Mouse (Mus musculus) thymus, adult 2 months (tissue): ENCODE measurements around the gene Nrl.

Experiments used
- CTCF ChIP-seq: fragments of 200-500 bp; IDR thresholded peaks from 2 replicates; pipeline ENCODE4 v1.5.1; 2012; ENCODE audit warnings: mild to moderate bottlenecking, control low read depth, low read length, moderate library complexity, borderline replicate concordance; ENCODE audit not compliant: control insufficient read depth, poor library complexity, insufficient read depth; ENCODE audit errors: extremely low read depth
- POLR2A ChIP-seq: fragments of 200-500 bp; IDR thresholded peaks from 2 replicates; pipeline ENCODE4 v1.6.1; 2012; ENCODE audit warnings: mild to moderate bottlenecking, low read length, control low read depth, moderate library complexity; ENCODE audit not compliant: control insufficient read depth, poor library complexity, insufficient read depth; ENCODE audit errors: extremely low read depth

DNA sequence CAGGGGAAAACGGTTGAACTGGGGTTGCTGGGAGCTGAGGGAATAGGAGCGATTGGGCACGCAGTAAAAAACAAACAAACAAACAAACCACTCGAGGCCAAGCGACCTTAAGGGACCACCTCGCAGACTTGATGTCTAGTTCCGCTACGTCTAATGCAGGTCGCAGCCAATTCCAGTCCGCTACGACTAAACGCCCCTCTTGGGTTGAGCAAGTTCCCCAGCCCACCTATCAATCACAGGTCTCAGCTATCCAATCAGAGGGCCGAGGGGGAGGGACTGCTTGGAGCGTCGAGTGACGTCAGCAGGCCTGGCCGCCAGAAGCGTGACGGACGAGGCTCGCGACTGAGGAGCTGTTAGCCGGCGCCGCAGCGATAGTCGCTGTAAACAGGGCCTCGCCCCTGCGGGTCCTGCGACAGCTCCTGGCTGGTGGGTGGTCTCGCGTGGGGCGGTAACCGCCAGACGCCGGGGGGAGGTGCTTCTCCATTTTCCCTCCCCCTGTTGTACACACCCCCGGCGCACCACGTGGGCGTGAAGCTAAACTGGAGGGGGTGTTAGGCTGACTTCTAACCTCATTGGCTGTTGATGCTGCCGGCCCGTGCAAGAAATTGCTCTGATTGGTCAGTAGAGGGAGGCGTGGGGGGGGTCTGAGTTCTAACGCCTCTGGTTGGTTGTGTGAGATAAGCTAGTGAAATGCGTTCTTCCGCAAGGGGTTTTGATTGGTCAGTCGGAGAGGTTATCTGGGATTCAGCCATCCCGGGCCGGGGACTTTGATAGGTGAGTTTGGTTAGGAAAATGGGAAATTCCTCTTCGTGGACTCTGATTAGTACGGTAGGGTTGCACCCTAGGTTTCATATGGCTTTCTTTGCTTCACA is 35.7 kb upstream of the Nrl start, which contains the start of gene A730061H03Rik:
- TF ChIP-seq POLR2A (peak; percentile 61), CTCF (no peak)
